Mouse (Mus musculus): Measurements from ENCODE around the gene Max. TPM values are rescaled to one million over a fixed set of nuclear protein-coding genes. Genes with fewer than 3 reads are reported as not detected.

The Max gene
- polyA plus RNA-seq, 1 experiment from 2014 or later = 13.1 TPM

- H3K27me3 ChIP-seq (ENCODE audit: control insufficient read depth, insufficient read depth, low read depth, low read length) = no peaks in the 10 kb centered on the region
- H3K4me1 ChIP-seq (replicated peaks; ENCODE audit: control insufficient read depth, insufficient read depth, low read length) = no peaks in the 10 kb centered on the region
- peaks cover 4% of the 10 kb centered on the region; the same call in 1 of the 2 replicates for H3K36me3 ChIP-seq (ENCODE audit: control insufficient read depth, insufficient read depth, low read length)
- H3K4me2 ChIP-seq (ENCODE audit: low read depth, low read length) = no peak overlapping the region
- 86% methylated on average over 10 of the region's 10 CpGs for WGBS
- H3K27ac ChIP-seq (ENCODE audit: low read length) = no peak overlapping the region
- H3K9me3 ChIP-seq (ENCODE audit: control insufficient read depth, low read length) = no peaks in the 10 kb centered on the region
- no peak overlapping the region for H3K9ac ChIP-seq (ENCODE audit: low read length)
- ATAC-seq (ENCODE audit: low read depth) = no peak
- H3K4me3 ChIP-seq (ENCODE audit: low read length) = no peak overlapping the region
Observed at GRCm38 (mm10) chr12:76897006-76897405, 65.0 kb downstream of the Max start.

DNA sequence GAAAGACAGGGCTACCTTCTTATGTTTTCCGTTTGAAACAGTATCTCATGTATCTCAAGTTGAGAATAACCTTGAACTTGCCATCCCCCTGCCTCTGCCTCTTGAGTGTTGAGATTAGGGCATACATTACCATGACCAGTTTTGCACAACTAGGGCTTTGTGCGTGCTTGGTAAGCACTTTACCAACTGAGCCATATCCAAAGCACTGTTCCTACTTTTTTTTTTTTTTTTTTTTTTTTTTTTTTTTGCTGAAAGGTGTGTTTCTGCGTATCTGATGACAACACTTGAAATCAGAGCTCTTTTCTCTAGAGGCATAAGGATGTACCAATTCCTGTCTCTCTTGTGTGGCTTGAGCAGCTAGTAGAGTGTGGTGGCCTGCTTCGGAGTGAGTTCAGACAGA is 65.4 kb downstream of the Max start:
- Histone ChIP-seq H3K36me3 (ENCODE audit: control insufficient read depth, insufficient read depth, low read length) (peaks cover 4% of the 10 kb centered on the region; the same call in 1 of the 2 replicates), H3K9me3 (ENCODE audit: control insufficient read depth, low read length) (no peaks in the 10 kb centered on the region), H3K9ac (ENCODE audit: low read length) (no peak overlapping the region), H3K27me3 (ENCODE audit: control insufficient read depth, insufficient read depth, low read depth, low read length) (no peaks in the 10 kb centered on the region), H3K4me3 (ENCODE audit: low read length) (no peak overlapping the region), H3K4me1 (replicated peaks; ENCODE audit: control insufficient read depth, insufficient read depth, low read length) (no peaks in the 10 kb centered on the region), H3K27ac (ENCODE audit: low read length) (no peak overlapping the region), H3K4me2 (ENCODE audit: low read depth, low read length) (no peak overlapping the region)
- 85% methylated on average over 4 of the region's 4 CpGs for WGBS
- no peak for ATAC-seq (ENCODE audit: low read depth)

DNA sequence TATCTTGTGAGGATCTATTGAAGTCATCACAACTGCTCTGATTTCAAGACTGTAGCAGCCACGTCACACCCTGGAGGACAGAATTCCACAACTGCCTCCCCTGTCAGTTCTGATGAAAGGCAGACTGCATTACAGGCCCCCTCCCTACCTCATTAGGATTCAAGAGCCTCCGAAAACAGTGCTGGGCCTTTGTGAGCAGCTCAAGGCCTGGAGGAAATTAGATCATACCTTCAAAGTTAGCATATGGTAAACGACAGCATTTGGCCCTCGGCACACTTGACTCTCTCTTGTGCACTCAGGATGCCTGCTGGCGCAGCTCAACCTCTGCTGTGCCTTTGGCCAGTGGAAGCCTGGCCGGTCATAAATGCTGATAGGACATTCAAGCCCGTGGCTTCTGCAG is 66.2 kb downstream of the Max start:
- Histone ChIP-seq H3K9ac (ENCODE audit: low read length) (no peak overlapping the region), H3K36me3 (ENCODE audit: control insufficient read depth, insufficient read depth, low read length) (peaks cover 4% of the 10 kb centered on the region; the same call in 1 of the 2 replicates), H3K4me2 (ENCODE audit: low read depth, low read length) (no peak overlapping the region), H3K27me3 (ENCODE audit: control insufficient read depth, insufficient read depth, low read depth, low read length) (no peaks in the 10 kb centered on the region), H3K4me3 (ENCODE audit: low read length) (no peak overlapping the region), H3K4me1 (replicated peaks; ENCODE audit: control insufficient read depth, insufficient read depth, low read length) (no peaks in the 10 kb centered on the region), H3K27ac (ENCODE audit: low read length) (no peak overlapping the region), H3K9me3 (ENCODE audit: control insufficient read depth, low read length) (no peaks in the 10 kb centered on the region)
- WGBS = 59% methylated on average over 7 of the region's 7 CpGs
- no peak for ATAC-seq (ENCODE audit: low read depth)

DNA sequence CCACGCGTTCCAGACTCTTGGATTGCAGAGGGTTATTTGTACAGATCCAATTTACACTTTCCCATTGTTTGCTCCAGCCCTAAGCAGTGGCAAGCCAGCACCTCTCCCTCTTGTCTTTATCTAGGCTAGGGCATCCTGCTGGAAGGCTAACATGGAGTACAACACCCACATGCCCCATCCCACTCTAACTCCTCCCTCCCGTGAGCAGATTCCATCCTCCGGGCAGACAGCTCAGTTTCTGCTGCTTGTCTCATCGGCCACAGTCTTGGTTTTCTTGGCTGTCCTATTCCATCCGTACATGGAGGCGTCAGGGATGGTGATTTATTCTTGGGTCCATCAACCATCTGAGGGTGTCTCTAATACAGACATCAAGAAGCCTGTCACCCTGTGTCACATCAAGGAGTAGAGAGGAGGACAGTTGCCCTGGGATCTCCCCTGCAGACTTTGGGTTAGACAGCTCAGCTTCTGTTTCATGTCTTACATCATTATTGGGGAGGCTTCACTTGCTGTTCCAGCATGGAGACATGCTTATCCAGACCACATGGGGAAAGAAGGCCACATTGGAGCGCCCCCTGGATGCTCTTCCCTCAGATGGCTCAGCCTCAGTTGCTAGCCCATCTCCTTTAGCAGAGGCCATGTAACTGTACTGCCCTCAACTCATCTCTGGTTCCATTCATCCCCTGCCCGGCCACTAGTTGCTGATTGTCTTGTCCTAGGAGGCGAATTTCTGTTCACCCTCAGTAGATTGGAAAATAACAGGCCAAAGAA is 67.0 kb downstream of the Max start:
- 74% methylated on average over 10 of the region's 10 CpGs for WGBS
- Histone ChIP-seq H3K4me1 (replicated peaks; ENCODE audit: control insufficient read depth, insufficient read depth, low read length) (no peaks in the 10 kb centered on the region), H3K9me3 (ENCODE audit: control insufficient read depth, low read length) (no peaks in the 10 kb centered on the region), H3K36me3 (ENCODE audit: control insufficient read depth, insufficient read depth, low read length) (peaks cover 4% of the 10 kb centered on the region; the same call in 1 of the 2 replicates), H3K4me3 (ENCODE audit: low read length) (no peak overlapping the region), H3K4me2 (ENCODE audit: low read depth, low read length) (no peak overlapping the region), H3K9ac (ENCODE audit: low read length) (no peak overlapping the region), H3K27ac (ENCODE audit: low read length) (no peak overlapping the region), H3K27me3 (ENCODE audit: control insufficient read depth, insufficient read depth, low read depth, low read length) (no peaks in the 10 kb centered on the region)
- no peak for ATAC-seq (ENCODE audit: low read depth)

GRCm38 (mm10) chr12:76892910-76893695 is 68.9 kb downstream of the Max start:
- WGBS = 90% methylated on average over 16 of the region's 16 CpGs
- H3K27me3 ChIP-seq (ENCODE audit: control insufficient read depth, insufficient read depth, low read depth, low read length) = no peaks in the 10 kb centered on the region
- H3K27ac ChIP-seq (ENCODE audit: low read length) = no peak overlapping the region
- peaks cover 4% of the 10 kb centered on the region; the same call in 1 of the 2 replicates for H3K36me3 ChIP-seq (ENCODE audit: control insufficient read depth, insufficient read depth, low read length)
- ATAC-seq (ENCODE audit: low read depth) = no peak
- no peak overlapping the region for H3K9ac ChIP-seq (ENCODE audit: low read length)
- no peak overlapping the region for H3K4me2 ChIP-seq (ENCODE audit: low read depth, low read length)
- H3K4me3 ChIP-seq (ENCODE audit: low read length) = no peak overlapping the region
- H3K9me3 ChIP-seq (ENCODE audit: control insufficient read depth, low read length) = no peaks in the 10 kb centered on the region
- H3K4me1 ChIP-seq (replicated peaks; ENCODE audit: control insufficient read depth, insufficient read depth, low read length) = no peaks in the 10 kb centered on the region

GRCm38 (mm10) chr12:76891160-76891559 is 70.8 kb downstream of the Max start:
- H3K9me3 ChIP-seq (ENCODE audit: control insufficient read depth, low read length) = no peaks in the 10 kb centered on the region

DNA sequence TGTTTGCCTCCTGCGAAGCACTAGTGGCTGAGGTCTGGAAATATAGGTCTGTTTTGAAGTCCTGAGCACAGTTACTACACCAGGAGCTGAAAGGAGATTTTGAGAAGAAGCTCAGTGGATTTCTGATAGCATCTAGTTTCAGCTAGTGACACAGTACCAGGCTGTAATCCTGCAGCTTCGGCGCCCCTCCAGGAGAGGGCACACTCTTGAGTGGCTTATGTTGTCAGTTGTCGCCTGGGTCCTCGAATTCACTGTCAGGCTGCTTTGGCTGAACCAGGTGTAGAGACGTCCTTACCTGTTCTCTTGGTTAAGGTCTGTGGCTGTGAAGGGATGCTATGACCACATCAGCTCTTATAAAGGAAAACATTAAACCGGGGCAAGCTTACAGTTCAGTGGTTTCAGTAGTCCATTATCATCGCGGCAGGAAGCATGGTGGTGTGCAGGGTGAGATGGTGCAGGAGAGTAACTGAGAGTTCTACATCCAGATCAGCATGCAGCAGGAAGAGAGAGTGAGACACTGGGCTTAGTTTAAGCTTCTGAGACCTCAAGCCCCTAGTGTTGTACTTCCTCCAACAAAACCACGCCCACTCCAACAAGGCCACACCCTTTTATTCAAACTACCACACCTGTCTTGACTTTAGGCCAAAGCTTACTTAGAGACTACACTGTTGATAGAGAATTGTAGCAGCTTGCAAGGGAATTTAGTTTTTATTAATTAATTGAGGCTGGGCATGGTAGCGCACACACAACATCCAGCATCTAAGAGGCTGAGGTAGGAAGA is 72.4 kb downstream of the Max start:
- no peak for ATAC-seq (ENCODE audit: low read depth)
- WGBS = 85% methylated on average over 11 of the region's 11 CpGs
- Histone ChIP-seq H3K36me3 (ENCODE audit: control insufficient read depth, insufficient read depth, low read length) (peaks cover 4% of the 10 kb centered on the region; the same call in 1 of the 2 replicates), H3K9ac (ENCODE audit: low read length) (no peak overlapping the region), H3K9me3 (ENCODE audit: control insufficient read depth, low read length) (no peaks in the 10 kb centered on the region), H3K4me1 (replicated peaks; ENCODE audit: control insufficient read depth, insufficient read depth, low read length) (no peaks in the 10 kb centered on the region), H3K4me2 (ENCODE audit: low read depth, low read length) (no peak overlapping the region), H3K27me3 (ENCODE audit: control insufficient read depth, insufficient read depth, low read depth, low read length) (no peaks in the 10 kb centered on the region), H3K27ac (ENCODE audit: low read length) (no peak overlapping the region), H3K4me3 (ENCODE audit: low read length) (no peak overlapping the region)

More at GRCm38 (mm10) chr12:76891160-76891559, 70.8 kb downstream of the Max start:
- Histone ChIP-seq H3K4me2 (ENCODE audit: low read depth, low read length) (no peak overlapping the region), H3K4me1 (replicated peaks; ENCODE audit: control insufficient read depth, insufficient read depth, low read length) (no peaks in the 10 kb centered on the region), H3K27ac (ENCODE audit: low read length) (no peak overlapping the region), H3K9ac (ENCODE audit: low read length) (no peak overlapping the region), H3K27me3 (ENCODE audit: control insufficient read depth, insufficient read depth, low read depth, low read length) (no peaks in the 10 kb centered on the region), H3K36me3 (ENCODE audit: control insufficient read depth, insufficient read depth, low read length) (peaks cover 4% of the 10 kb centered on the region; the same call in 1 of the 2 replicates), H3K4me3 (ENCODE audit: low read length) (no peak overlapping the region)
- ATAC-seq (ENCODE audit: low read depth) = no peak
- WGBS = 74% methylated on average over 3 of the region's 3 CpGs

DNA sequence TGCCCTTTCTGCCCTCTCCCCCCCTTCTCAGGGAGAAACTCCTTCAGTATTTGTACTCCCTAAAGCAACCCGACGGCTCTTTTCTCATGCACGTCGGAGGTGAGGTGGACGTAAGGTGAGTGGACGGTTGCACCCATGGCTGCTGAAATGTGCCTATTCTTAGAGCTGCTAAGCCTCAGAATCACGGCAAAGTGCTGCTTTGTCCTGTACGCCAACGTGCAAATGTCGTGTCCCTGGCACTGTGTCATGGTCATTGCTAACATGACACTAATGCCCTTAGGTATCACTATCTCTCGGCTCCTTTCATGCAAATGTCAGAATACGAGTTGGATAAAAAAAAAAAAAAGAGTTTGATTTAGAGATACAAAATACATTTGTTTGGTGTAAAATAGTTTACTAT is 74.1 kb downstream of the Max start:
- Histone ChIP-seq H3K9ac (ENCODE audit: low read length) (no peak overlapping the region), H3K36me3 (ENCODE audit: control insufficient read depth, insufficient read depth, low read length) (peaks cover 4% of the 10 kb centered on the region; the same call in 1 of the 2 replicates), H3K4me3 (ENCODE audit: low read length) (no peak overlapping the region), H3K4me1 (replicated peaks; ENCODE audit: control insufficient read depth, insufficient read depth, low read length) (peaks cover 4% of the 10 kb centered on the region; the same call in 1 of the 2 replicates), H3K27me3 (ENCODE audit: control insufficient read depth, insufficient read depth, low read depth, low read length) (no peaks in the 10 kb centered on the region), H3K4me2 (ENCODE audit: low read depth, low read length) (no peak overlapping the region), H3K27ac (ENCODE audit: low read length) (no peak overlapping the region), H3K9me3 (ENCODE audit: control insufficient read depth, low read length) (no peaks in the 10 kb centered on the region)
- 93% methylated on average over 12 of the region's 12 CpGs for WGBS
- no peak for ATAC-seq (ENCODE audit: low read depth)
